Mouse (Mus musculus) liver, embryonic 13.5 days (tissue): Measurements from ENCODE around the gene Lrrk1. TPM values are rescaled to one million over a fixed set of nuclear protein-coding genes. Genes with fewer than 3 reads are reported as not detected.

Source experiments
- ATAC-seq: fragments of 200-750 bp; cut with Nextera tagmentation; 2 replicates; pipeline ENCODE4 v1.8.0; 2017; ENCODE audit warnings: low read depth, mild to moderate bottlenecking, moderate number of reproducible peaks, moderate library complexity
- DNase-seq: peaks from one replicate; pipeline ENCODE4 v3.0.0; 2022
- H3K27ac ChIP-seq: fragments of 300-500 bp; sonication (generic); 2 replicates; pipeline ENCODE4 v1.5.1; 2015; ENCODE audit warnings: moderate library complexity, mild to moderate bottlenecking, inconsistent platforms
- H3K27me3 ChIP-seq: fragments of 300-500 bp; sonication (generic); 2 replicates; pipeline ENCODE4 v1.6.1; 2015; ENCODE audit warnings: mild to moderate bottlenecking, inconsistent platforms
- H3K36me3 ChIP-seq: fragments of 300-500 bp; sonication (generic); 2 replicates; pipeline ENCODE4 v1.6.1; 2015; ENCODE audit warnings: mild to moderate bottlenecking, inconsistent platforms
- H3K4me1 ChIP-seq: fragments of 300-500 bp; sonication (generic); replicated peaks from 2 replicates; pipeline ENCODE4 v1.6.1; 2015; ENCODE audit warnings: inconsistent platforms
- H3K4me2 ChIP-seq: fragments of 300-500 bp; sonication (generic); 2 replicates; pipeline ENCODE4 v1.6.1; 2015; ENCODE audit warnings: inconsistent platforms, mild to moderate bottlenecking, moderate library complexity
- H3K4me3 ChIP-seq: fragments of 300-500 bp; sonication (generic); replicated peaks from 2 replicates; pipeline ENCODE4 v1.5.1; 2015; ENCODE audit warnings: mild to moderate bottlenecking, inconsistent platforms
- H3K9ac ChIP-seq: fragments of 300-500 bp; sonication (generic); 2 replicates; pipeline ENCODE4 v1.6.1; 2015; ENCODE audit warnings: mild to moderate bottlenecking, inconsistent platforms
- H3K9me3 ChIP-seq: fragments of 300-500 bp; sonication (generic); replicated peaks from 2 replicates; pipeline ENCODE4 v1.6.1; 2016; ENCODE audit warnings: inconsistent platforms
- WGBS: fragments of 180-500 bp; shearing (Covaris S2); methylation state at CpG from one replicate; pipeline ENCODE4 v1.1.7; 2015; ENCODE audit not compliant: insufficient replicate concordance; 5-methylcytosine and 5-hydroxymethylcytosine counted together
- polyA plus RNA-seq: library from polyadenylated mRNA; unstranded; fragments of >200 nt; fragmentation: Nextera tagmentation; extraction: Ambion mirVana; gene quantifications from 2 replicates; pipeline ENCODE4 v1.2.1, GENCODE M21; 2015

The Lrrk1 gene
- polyA plus RNA-seq, 1 experiment from 2014 or later = 4.2 TPM

GRCm38 (mm10) chr7:66358461-66358860, 29.7 kb downstream of the Lrrk1 start:
- peaks cover 11% of the 10 kb centered on the region for H3K9me3 ChIP-seq
- H3K27ac ChIP-seq = no peak overlapping the region; the same call in 1 of the 2 replicates
- peaks cover 24% of the 10 kb centered on the region for H3K4me1 ChIP-seq
- no peak overlapping the region for H3K9ac ChIP-seq
- H3K4me2 ChIP-seq = no peak overlapping the region
- ATAC-seq (no peak), DNase-seq (no peak)
- no peaks in the 10 kb centered on the region for H3K27me3 ChIP-seq
- WGBS = 84% methylated on average over 3 of the region's 3 CpGs
- no peak overlapping the region for H3K4me3 ChIP-seq
- H3K36me3 ChIP-seq = peaks cover 16% of the 10 kb centered on the region

GRCm38 (mm10) chr7:66355791-66356522, 32.2 kb downstream of the Lrrk1 start:
- Histone ChIP-seq H3K27me3 (no peaks in the 10 kb centered on the region), H3K4me3 (no peak overlapping the region), H3K36me3 (peaks cover 9% of the 10 kb centered on the region), H3K4me1 (peaks cover 24% of the 10 kb centered on the region), H3K9ac (no peak overlapping the region), H3K4me2 (no peak overlapping the region), H3K27ac (no peak overlapping the region), H3K9me3 (0 out of 2 replicates have a peak, but pooled peaks cover 3% of the 10 kb centered on the region)
- ATAC-seq (peak; percentile 93), DNase-seq (no peak)
- 58% methylated on average over 8 of the region's 8 CpGs for whole genome bisulfite sequencing

GRCm38 (mm10) chr7:66354911-66355310, 33.2 kb downstream of the Lrrk1 start:
- H3K9me3 ChIP-seq = no peaks in the 10 kb centered on the region

GRCm38 (mm10) chr7:66351074-66351473, 37.1 kb downstream of the Lrrk1 start:
- Histone ChIP-seq H3K9me3 (no peaks in the 10 kb centered on the region), H3K9ac (no peak overlapping the region), H3K4me2 (no peak overlapping the region), H3K27me3 (no peaks in the 10 kb centered on the region), H3K4me1 (peaks cover 12% of the 10 kb centered on the region), H3K4me3 (no peak overlapping the region), H3K36me3 (no peaks in the 10 kb centered on the region), H3K27ac (no peak overlapping the region)
- DNase-seq = no peak
- no peak for ATAC-seq
- 73% methylated on average over 4 of the region's 4 CpGs for WGBS

More at GRCm38 (mm10) chr7:66354911-66355310, 33.2 kb downstream of the Lrrk1 start:
- Histone ChIP-seq H3K27me3 (no peaks in the 10 kb centered on the region), H3K9ac (no peak overlapping the region), H3K36me3 (peaks cover 3% of the 10 kb centered on the region; the same call in 1 of the 2 replicates), H3K27ac (no peak overlapping the region), H3K4me3 (no peak overlapping the region), H3K4me1 (peaks cover 24% of the 10 kb centered on the region), H3K4me2 (no peak overlapping the region)
- WGBS = 44% methylated on average over 3 of the region's 3 CpGs
- no peak for DNase-seq
- no peak for ATAC-seq

GRCm38 (mm10) chr7:66349670-66350069, 38.5 kb downstream of the Lrrk1 start:
- DNase-seq (no peak), ATAC-seq (no peak)
- Histone ChIP-seq H3K9me3 (no peaks in the 10 kb centered on the region), H3K27ac (no peak overlapping the region), H3K36me3 (no peaks in the 10 kb centered on the region), H3K9ac (no peak overlapping the region), H3K4me1 (0 out of 2 replicates have a peak, but pooled peaks cover 2% of the 10 kb centered on the region), H3K4me2 (no peak overlapping the region), H3K4me3 (no peak overlapping the region), H3K27me3 (no peaks in the 10 kb centered on the region)
- 65% methylated on average over 11 of the region's 11 CpGs for WGBS

- WGBS = 78% methylated on average over 10 of the region's 10 CpGs
- no peaks in the 10 kb centered on the region for H3K9me3 ChIP-seq
- H3K27me3 ChIP-seq = no peaks in the 10 kb centered on the region
- H3K4me1 ChIP-seq = 0 out of 2 replicates have a peak, but pooled peaks cover 2% of the 10 kb centered on the region
- no peaks in the 10 kb centered on the region for H3K36me3 ChIP-seq
- DNase-seq (no peak), ATAC-seq (no peak)
- H3K4me3 ChIP-seq = no peak overlapping the region
- H3K9ac ChIP-seq = no peak overlapping the region
- no peak overlapping the region for H3K27ac ChIP-seq
- H3K4me2 ChIP-seq = no peak overlapping the region
Observed at GRCm38 (mm10) chr7:66348588-66348987, 39.6 kb downstream of the Lrrk1 start.

- 0 out of 2 replicates have a peak, but pooled peaks cover 2% of the 10 kb centered on the region for H3K4me1 ChIP-seq
- no peak overlapping the region for H3K4me2 ChIP-seq
- 62% methylated on average over 9 of the region's 9 CpGs for WGBS
- H3K27me3 ChIP-seq = no peaks in the 10 kb centered on the region
- H3K9ac ChIP-seq = no peak overlapping the region
- no peak overlapping the region for H3K27ac ChIP-seq
- H3K4me3 ChIP-seq = no peak overlapping the region
- no peak for DNase-seq
- H3K9me3 ChIP-seq = no peaks in the 10 kb centered on the region
- no peaks in the 10 kb centered on the region for H3K36me3 ChIP-seq
- ATAC-seq = peak; percentile 34; the same call in 1 of the 2 replicates
Observed at GRCm38 (mm10) chr7:66346959-66347663, 41.0 kb downstream of the Lrrk1 start.

GRCm38 (mm10) chr7:66343307-66343706, 44.8 kb downstream of the Lrrk1 start:
- H3K4me2 ChIP-seq = no peak overlapping the region
- H3K9me3 ChIP-seq = no peaks in the 10 kb centered on the region
- H3K27me3 ChIP-seq = no peaks in the 10 kb centered on the region
- H3K4me3 ChIP-seq = no peak overlapping the region
- H3K36me3 ChIP-seq = no peaks in the 10 kb centered on the region
- no peak overlapping the region for H3K9ac ChIP-seq
- ATAC-seq (no peak), DNase-seq (no peak)
- no peak overlapping the region for H3K27ac ChIP-seq
- WGBS = 70% methylated on average over 5 of the region's 5 CpGs
- 0 out of 2 replicates have a peak, but pooled peaks cover 2% of the 10 kb centered on the region for H3K4me1 ChIP-seq

GRCm38 (mm10) chr7:66342831-66343230, 45.3 kb downstream of the Lrrk1 start:
- Histone ChIP-seq H3K4me3 (no peak overlapping the region), H3K36me3 (no peaks in the 10 kb centered on the region), H3K27me3 (no peaks in the 10 kb centered on the region), H3K27ac (no peak overlapping the region), H3K4me1 (0 out of 2 replicates have a peak, but pooled peaks cover 2% of the 10 kb centered on the region), H3K9me3 (no peaks in the 10 kb centered on the region), H3K9ac (no peak overlapping the region), H3K4me2 (no peak overlapping the region)
- no peak for DNase-seq
- 69% methylated on average over 6 of the region's 6 CpGs for WGBS
- ATAC-seq = no peak

GRCm38 (mm10) chr7:66342323-66342722, 45.8 kb downstream of the Lrrk1 start:
- no peaks in the 10 kb centered on the region for H3K9me3 ChIP-seq
- peak; percentile 15 for DNase-seq
- WGBS = 44% methylated on average over 4 of the region's 4 CpGs
- H3K27me3 ChIP-seq = no peaks in the 10 kb centered on the region
- ATAC-seq = no peak
- H3K27ac ChIP-seq = no peak overlapping the region
- H3K4me1 ChIP-seq = 0 out of 2 replicates have a peak, but pooled peaks cover 2% of the 10 kb centered on the region
- no peak overlapping the region for H3K9ac ChIP-seq
- H3K4me2 ChIP-seq = no peak overlapping the region
- H3K36me3 ChIP-seq = no peaks in the 10 kb centered on the region
- H3K4me3 ChIP-seq = no peak overlapping the region

GRCm38 (mm10) chr7:66340044-66340443, 48.1 kb downstream of the Lrrk1 start:
- H3K36me3 ChIP-seq = no peaks in the 10 kb centered on the region
- WGBS = 51% methylated on average over 3 of the region's 3 CpGs
- H3K9ac ChIP-seq = no peak overlapping the region

More at GRCm38 (mm10) chr7:66340044-66340443, 48.1 kb downstream of the Lrrk1 start:
- ATAC-seq = no peak
- Histone ChIP-seq H3K4me2 (no peak overlapping the region), H3K27me3 (no peaks in the 10 kb centered on the region), H3K27ac (no peak overlapping the region), H3K4me1 (no peaks in the 10 kb centered on the region), H3K9me3 (no peaks in the 10 kb centered on the region), H3K4me3 (no peak overlapping the region)
- no peak for DNase-seq
